Mouse (Mus musculus) CH12.LX (cell line): Measurements from ENCODE around the gene Lrig2.

Experiments used
- CTCF ChIP-seq, 2 experiments: IDR thresholded peaks in 1 of 2; conservative IDR thresholded peaks in 1 of 2; 2 replicates each; pipeline ENCODE4 v1.5.1; 2011 to 2012; ENCODE audit warnings: low read depth in 2 of 2, low read length in 2 of 2, improper control_type of control experiment in 1 of 2, inconsistent platforms in 1 of 2, mild to moderate bottlenecking in 1 of 2, moderate library complexity in 1 of 2
- MAZ ChIP-seq: IDR thresholded peaks from 2 replicates; pipeline ENCODE4 v1.6.1; 2012; ENCODE audit warnings: low read depth, mild to moderate bottlenecking, inconsistent platforms, low read length, improper control_type of control experiment, moderate library complexity
- MXI1 ChIP-seq: IDR thresholded peaks from 2 replicates; pipeline ENCODE4 v1.6.1; 2011; ENCODE audit warnings: mild to moderate bottlenecking, low read depth, low read length, improper control_type of control experiment
- USF1 ChIP-seq: IDR thresholded peaks from 2 replicates; pipeline ENCODE4 v1.6.1; 2014; ENCODE audit warnings: low read depth, mild to moderate bottlenecking, inconsistent platforms, low read length, improper control_type of control experiment

- TF ChIP-seq CTCF (conservative IDR thresholded peaks at IDR 0.05 in 1 of 2, IDR thresholded peaks at IDR 0.05 in 1 of 2; ENCODE audit: low read depth in 2 of 2, low read length in 2 of 2) (no peak), MXI1 (no peak), USF1 (no peak), MAZ (no peak)
Observed at GRCm38 (mm10) chr3:104350253-104350945, 161.3 kb downstream of the Lrig2 start.
